In genomic region chr5:148740366-148741266, GRCm38 (mm10) we compare ENCODE assay signal across 8 mouse cellular contexts.
DNase-seq lines count a peak whose midpoint lies in the region; ATAC-seq lines count a peak whose summit lies in the region.

No protein-coding gene starts in this region.

- no peak for ATAC-seq in midbrain, embryonic 14.5 days (ENCODE audit: low FRiP score, low TSS enrichment)
- ATAC-seq in midbrain, embryonic 15.5 days (replicated peaks): no peak
- ATAC-seq in liver, embryonic 15.5 days (ENCODE audit: insufficient read depth): peak; percentile 70

- no peaks in the 10 kb centered on the region for H3K36me3 ChIP-seq in midbrain, embryonic 14.5 days (ENCODE audit: control insufficient read depth, insufficient read depth, low read length)
- H3K36me3 ChIP-seq in midbrain, embryonic 15.5 days (replicated peaks): no peaks in the 10 kb centered on the region
- H3K36me3 ChIP-seq in liver, embryonic 15.5 days (replicated peaks): no peaks in the 10 kb centered on the region

- no peak overlapping the region for H3K4me2 ChIP-seq in midbrain, embryonic 14.5 days (ENCODE audit: low read length)
- H3K4me2 ChIP-seq in midbrain, embryonic 15.5 days: no peak overlapping the region
- H3K4me2 ChIP-seq in liver, embryonic 15.5 days: no peak overlapping the region

- H3K9me3 ChIP-seq in midbrain, embryonic 14.5 days (ENCODE audit: control insufficient read depth, low read length): no peaks in the 10 kb centered on the region
- no peaks in the 10 kb centered on the region for H3K9me3 ChIP-seq in midbrain, embryonic 15.5 days
- no peaks in the 10 kb centered on the region for H3K9me3 ChIP-seq in liver, embryonic 15.5 days (replicated peaks)

- no peak overlapping the region for H3K9ac ChIP-seq in midbrain, embryonic 14.5 days (replicated peaks; ENCODE audit: low read length)
- H3K9ac ChIP-seq in midbrain, embryonic 15.5 days: no peak overlapping the region
- no peak overlapping the region for H3K9ac ChIP-seq in liver, embryonic 15.5 days

- H3K27ac ChIP-seq in midbrain, embryonic 14.5 days (replicated peaks; ENCODE audit: low read depth, low read length): no peak overlapping the region
- H3K27ac ChIP-seq in midbrain, embryonic 15.5 days: no peak overlapping the region
- peak overlapping the region; percentile 64 for H3K27ac ChIP-seq in liver, embryonic 15.5 days (replicated peaks)

- peak; percentile 35 for DNase-seq in midbrain, embryonic 14.5 days
- DNase-seq in forelimb bud, embryonic 11.5 days (ENCODE audit: low read depth, low spot score): peak; percentile 36
- peak; percentile 72 for DNase-seq in kidney, adult 11 months
- peak; percentile 57 for DNase-seq in testis, postnatal 10 days (ENCODE audit: low spot score)
- no peak for DNase-seq in cerebellum, adult 18-20 months
- DNase-seq in spleen, postnatal 10 days (ENCODE audit: low spot score in 2 of 2): no peak

- 81% methylated on average over 15 of the region's 15 CpGs for WGBS in midbrain, embryonic 14.5 days
- WGBS in midbrain, embryonic 15.5 days: 71% methylated on average over 15 of the region's 15 CpGs
- WGBS in liver, embryonic 15.5 days (ENCODE audit: insufficient replicate concordance): 60% methylated on average over 15 of the region's 15 CpGs

- H3K27me3 ChIP-seq in midbrain, embryonic 14.5 days (ENCODE audit: control insufficient read depth, insufficient read depth, low read length): no peaks in the 10 kb centered on the region
- H3K27me3 ChIP-seq in midbrain, embryonic 15.5 days (replicated peaks): no peaks in the 10 kb centered on the region
- H3K27me3 ChIP-seq in liver, embryonic 15.5 days: no peaks in the 10 kb centered on the region

- no peaks in the 10 kb centered on the region for H3K4me1 ChIP-seq in midbrain, embryonic 14.5 days (ENCODE audit: control insufficient read depth, insufficient read depth, low read length)
- no peaks in the 10 kb centered on the region; the same call in 1 of the 2 replicates for H3K4me1 ChIP-seq in midbrain, embryonic 15.5 days
- peaks cover 28% of the 10 kb centered on the region for H3K4me1 ChIP-seq in liver, embryonic 15.5 days (replicated peaks)

- H3K4me3 ChIP-seq in midbrain, embryonic 14.5 days (replicated peaks; ENCODE audit: low read depth, low read length): no peak overlapping the region
- H3K4me3 ChIP-seq in midbrain, embryonic 15.5 days: no peak overlapping the region
- no peak overlapping the region for H3K4me3 ChIP-seq in liver, embryonic 15.5 days (replicated peaks)

Comparison
In these comparisons a context has a peak if more than half of its experiments do, and no peak if none do; other contexts are left out.
1. DNase-seq: peak in midbrain, embryonic 14.5 days (single experiment), forelimb bud, embryonic 11.5 days (single experiment), kidney, adult 11 months (single experiment) and testis, postnatal 10 days (single experiment); none in cerebellum, adult 18-20 months (0 of 2) and spleen, postnatal 10 days (0 of 2).